Mouse (Mus musculus): ENCODE measurements around the gene Rpap3. TPM values are rescaled to one million over a fixed set of nuclear protein-coding genes. Genes with fewer than 3 reads are reported as not detected.

The Rpap3 gene
- total and polyA plus RNA-seq, 3 experiments, result 84.4 to 98.4 (median 85.7) TPM

DNA sequence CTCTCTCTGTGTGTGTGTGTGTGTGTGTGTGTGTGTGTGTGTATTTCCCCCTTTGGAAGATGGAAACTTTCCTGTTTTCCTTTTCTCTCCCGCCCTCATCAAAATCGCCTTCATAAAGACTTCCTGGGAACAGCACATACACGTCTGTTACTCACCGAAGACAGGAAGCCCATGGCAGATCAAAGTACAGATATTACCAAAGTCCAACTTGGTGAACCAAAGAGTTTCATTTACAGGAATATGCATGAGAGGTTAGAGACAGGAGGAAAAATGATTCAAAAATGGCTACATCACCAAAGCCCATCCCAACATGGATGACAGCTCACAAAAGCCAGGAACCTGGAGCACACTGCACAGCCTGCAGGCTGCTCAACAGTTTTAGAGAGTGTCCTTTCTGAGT, 61.6 kb downstream of the Rpap3 start:
- no peak for TF ChIP-seq MYB (IDR thresholded peaks at IDR 0.05; ENCODE audit: low read depth, low read length)
- TF ChIP-seq TAL1 (IDR thresholded peaks at IDR 0.05; ENCODE audit: low read length), result no peak
- no peak for TF ChIP-seq CHD1 (IDR thresholded peaks at IDR 0.05; ENCODE audit: low read depth, low read length)
- TF ChIP-seq USF2 (IDR thresholded peaks at IDR 0.05; ENCODE audit: borderline replicate concordance in 1 of 2, insufficient read depth in 1 of 2, low read depth in 1 of 2, low read length in 2 of 2), result no peak
- no peak for TF ChIP-seq RCOR1 (IDR thresholded peaks at IDR 0.05; ENCODE audit: low read depth, low read length)
- no peak for TF ChIP-seq EP300 (IDR thresholded peaks at IDR 0.05; ENCODE audit: low read depth in 1 of 2, low read length in 2 of 2)
- TF ChIP-seq MXI1 (IDR thresholded peaks at IDR 0.05; ENCODE audit: low read depth, low read length), result no peak
- no peak for TF ChIP-seq USF1 (IDR thresholded peaks at IDR 0.05; ENCODE audit: low read depth, low read length)
- TF ChIP-seq MYC (IDR thresholded peaks at IDR 0.05; ENCODE audit: low read depth, low read length), result no peak
- no peak for TF ChIP-seq GATA1 (IDR thresholded peaks at IDR 0.05; ENCODE audit: low read depth, low read length)
- TF ChIP-seq SMC3 (IDR thresholded peaks at IDR 0.05; ENCODE audit: low read depth, low read length), result no peak
- no peak for TF ChIP-seq ZMIZ1 (IDR thresholded peaks at IDR 0.05; ENCODE audit: low read depth, low read length)
- TF ChIP-seq E2F4 (IDR thresholded peaks at IDR 0.05; ENCODE audit: borderline replicate concordance, low read depth, low read length), result no peak
- no peak for TF ChIP-seq GABPA (IDR thresholded peaks at IDR 0.05; ENCODE audit: low read depth, low read length)
- H3K36me3 ChIP-seq (ENCODE audit: control insufficient read depth in 1 of 2, insufficient read depth in 2 of 2, low read length in 2 of 2), result no peaks in the 10 kb centered on the region
- no peaks in the 10 kb centered on the region for H3K9me3 ChIP-seq (replicated peaks; ENCODE audit: insufficient read depth, low read length)
- H3K4me1 ChIP-seq (ENCODE audit: control insufficient read depth in 1 of 2, insufficient read depth in 2 of 2, low read length in 2 of 2), result no peaks in the 10 kb centered on the region
- no peak overlapping the region for H3K9ac ChIP-seq (ENCODE audit: control insufficient read depth, low read depth, low read length, poor library complexity, severe bottlenecking)
- H3K4me3 ChIP-seq (ENCODE audit: control insufficient read depth in 1 of 2, insufficient read depth in 1 of 2, low read depth in 2 of 2, low read length in 2 of 2), result no peak overlapping the region
- peaks cover 3 to 4% of the 10 kb centered on the region in 2 experiments for H3K27me3 ChIP-seq (ENCODE audit: control insufficient read depth in 1 of 2, insufficient read depth in 2 of 2, low read length in 2 of 2)
- no peaks in the 10 kb centered on the region for H3K79me2 ChIP-seq (ENCODE audit: control insufficient read depth, insufficient read depth, low read length, poor library complexity)
- H3K27ac ChIP-seq (ENCODE audit: control insufficient read depth, low read depth, low read length), result no peak overlapping the region
- no peak for DNase-seq (ENCODE audit: low read depth, low spot score)

Other genes starting within 250 kb of the Rpap3 start
- 0.07 and 0.08 TPM in 2 replicates for gene Endou, start 25.5 kb upstream of the Rpap3 start, total RNA-seq (2012; rRNA removed)
- gene Endou, start 25.5 kb upstream of the Rpap3 start, polyA plus RNA-seq (2012; ENCODE audit: insufficient read depth in 1 of 2, insufficient read length in 2 of 2, low read depth in 1 of 2, low replicate concordance in 2 of 2, missing spikeins in 1 of 2), result under 1 TPM in 1 of 2 experiments, not detected in 1; 0.10 TPM
- gene Rapgef3, start 62.1 kb upstream of the Rpap3 start, total RNA-seq (2012; rRNA removed), result 4.0 and 7.4 TPM in 2 replicates
- 1 to 10 TPM in 1 of 2 experiments, not detected in 1; 6.6 TPM for gene Rapgef3, start 62.1 kb upstream of the Rpap3 start, polyA plus RNA-seq (2012; ENCODE audit: insufficient read depth in 1 of 2, insufficient read length in 2 of 2, low read depth in 1 of 2, low replicate concordance in 2 of 2, missing spikeins in 1 of 2)
- gene Slc48a1, start 72.7 kb upstream of the Rpap3 start, total RNA-seq (2012; rRNA removed), result 116 and 136 TPM in 2 replicates
- gene Slc48a1, start 72.7 kb upstream of the Rpap3 start, polyA plus RNA-seq (2012; ENCODE audit: insufficient read depth in 1 of 2, insufficient read length in 2 of 2, low read depth in 1 of 2, low replicate concordance in 2 of 2, missing spikeins in 1 of 2), result 100 to 1,000 TPM in 1 of 2 experiments, not detected in 1; 299 TPM
- 100 and 102 TPM in 2 replicates for gene Hdac7, start 138.7 kb upstream of the Rpap3 start, total RNA-seq (2012; rRNA removed)
- gene Hdac7, start 138.7 kb upstream of the Rpap3 start, polyA plus RNA-seq (2012; ENCODE audit: insufficient read depth in 1 of 2, insufficient read length in 2 of 2, low read depth in 1 of 2, low replicate concordance in 2 of 2, missing spikeins in 1 of 2), result 100 to 1,000 TPM in 1 of 2 experiments, not detected in 1; 389 TPM
- gene Vdr, start 204.8 kb upstream of the Rpap3 start, total RNA-seq (2012; rRNA removed), result 0.54 and 0.69 TPM in 2 replicates
- gene Vdr, start 204.8 kb upstream of the Rpap3 start, polyA plus RNA-seq (2012; ENCODE audit: insufficient read depth in 1 of 2, insufficient read length in 2 of 2, low read depth in 1 of 2, low replicate concordance in 2 of 2, missing spikeins in 1 of 2), result 1 to 10 TPM in 1 of 2 experiments, not detected in 1; 1.9 TPM